Mouse (Mus musculus): ENCODE data around the gene Coq7. TPM values are rescaled to one million over a fixed set of nuclear protein-coding genes. Genes with fewer than 3 reads are reported as not detected.

Gene Coq7
- polyA plus RNA-seq, 2 experiments = 60.3 to 97.4 TPM

DNA sequence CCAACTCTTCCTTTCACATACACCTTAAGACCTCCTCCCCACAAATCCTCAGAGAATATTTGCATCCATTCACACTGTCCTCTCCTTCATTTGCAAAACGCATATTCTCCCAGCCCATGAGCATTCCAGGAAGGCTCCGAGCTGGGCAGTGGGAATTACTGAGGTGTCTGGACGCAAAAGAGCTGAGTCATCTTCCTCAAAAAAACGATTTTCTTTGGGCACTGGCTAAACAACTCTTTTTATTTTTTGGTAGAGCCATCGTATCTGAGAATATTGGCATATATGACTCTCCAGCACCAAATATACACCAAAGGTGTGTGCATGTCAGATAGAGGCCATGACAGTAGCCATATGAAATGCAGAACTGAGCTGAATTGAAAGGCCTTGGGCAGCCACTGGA, 46.2 kb downstream of the Coq7 start:
- Histone ChIP-seq H3K27ac (replicated peaks; ENCODE audit: low read depth, low read length) (no peak overlapping the region), H3K27me3 (ENCODE audit: control insufficient read depth, insufficient read depth, low read length) (peaks cover 8% of the 10 kb centered on the region; the same call in 1 of the 2 replicates), H3K9ac (ENCODE audit: low read depth, low read length, severe bottlenecking) (no peak overlapping the region), H3K4me3 (replicated peaks; ENCODE audit: low read length) (no peak overlapping the region), H3K9me3 (ENCODE audit: control insufficient read depth, low read length) (no peaks in the 10 kb centered on the region), H3K4me1 (ENCODE audit: control insufficient read depth, insufficient read depth, low read length) (peaks cover 31% of the 10 kb centered on the region), H3K4me2 (replicated peaks; ENCODE audit: low read depth, low read length, severe bottlenecking) (no peak overlapping the region), H3K36me3 (ENCODE audit: control insufficient read depth, insufficient read depth, low read length) (peaks cover 43% of the 10 kb centered on the region)
- ATAC-seq (ENCODE audit: low FRiP score, low read depth) = no peak
- no peak for DNase-seq (ENCODE audit: low spot score)
- no peak for TF ChIP-seq POLR2A (IDR thresholded peaks at IDR 0.05; ENCODE audit: borderline replicate concordance, extremely low read depth, insufficient read depth, insufficient read length)
- WGBS = 60% methylated on average over 5 of the region's 5 CpGs

DNA sequence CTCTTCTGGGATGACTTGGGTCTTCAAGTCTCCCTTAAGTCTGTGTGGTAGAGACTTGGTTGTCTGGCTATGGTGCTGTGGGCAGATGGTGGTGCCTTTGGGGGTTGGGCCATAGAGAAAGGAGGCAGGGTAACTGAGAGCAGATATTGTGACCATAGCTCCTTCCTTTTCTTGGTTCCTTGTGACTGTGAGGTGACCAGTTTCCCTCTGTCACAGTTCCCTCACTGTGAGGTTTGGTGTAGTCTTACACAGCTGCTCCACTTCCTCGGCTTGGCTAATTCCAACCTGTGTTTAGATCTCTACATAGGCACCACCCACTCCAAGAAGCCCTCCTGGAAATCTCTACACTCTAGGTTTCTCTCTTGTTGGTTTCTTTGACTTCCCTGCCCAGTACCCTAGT, 49.2 kb downstream of the Coq7 start:
- Histone ChIP-seq H3K4me3 (replicated peaks; ENCODE audit: low read length) (no peak overlapping the region), H3K9ac (ENCODE audit: low read depth, low read length, severe bottlenecking) (no peak overlapping the region), H3K9me3 (ENCODE audit: control insufficient read depth, low read length) (no peaks in the 10 kb centered on the region), H3K4me2 (replicated peaks; ENCODE audit: low read depth, low read length, severe bottlenecking) (no peak overlapping the region), H3K27ac (replicated peaks; ENCODE audit: low read depth, low read length) (no peak overlapping the region), H3K36me3 (ENCODE audit: control insufficient read depth, insufficient read depth, low read length) (peaks cover 27% of the 10 kb centered on the region; the same call in 1 of the 2 replicates), H3K4me1 (ENCODE audit: control insufficient read depth, insufficient read depth, low read length) (peaks cover 21% of the 10 kb centered on the region), H3K27me3 (ENCODE audit: control insufficient read depth, insufficient read depth, low read length) (no peaks in the 10 kb centered on the region)
- TF ChIP-seq POLR2A (IDR thresholded peaks at IDR 0.05; ENCODE audit: borderline replicate concordance, extremely low read depth, insufficient read depth, insufficient read length) = no peak
- 89% methylated on average over 1 of the region's 1 CpGs for WGBS
- DNase-seq (ENCODE audit: low spot score) = no peak
- ATAC-seq (ENCODE audit: low FRiP score, low read depth) = no peak

DNA sequence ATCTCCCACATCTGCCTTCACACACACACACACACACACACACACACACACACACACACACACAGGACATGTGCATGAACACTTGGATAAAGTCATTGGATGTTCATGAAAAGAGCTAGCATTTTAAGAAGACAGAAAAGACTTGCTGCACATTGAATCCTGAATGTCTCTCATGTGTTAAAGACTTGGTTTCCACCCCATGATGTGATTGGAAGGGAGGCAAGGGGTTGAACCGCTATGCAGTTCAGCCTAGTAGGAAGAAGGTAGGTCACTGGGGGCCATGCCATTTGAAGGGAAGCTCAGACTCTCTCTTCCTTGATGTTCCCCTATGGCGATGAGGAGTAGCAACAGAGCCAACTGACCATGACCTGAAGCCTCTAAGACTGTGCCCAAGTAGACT, 51.2 kb downstream of the Coq7 start:
- TF ChIP-seq POLR2A (IDR thresholded peaks at IDR 0.05; ENCODE audit: borderline replicate concordance, extremely low read depth, insufficient read depth, insufficient read length) = no peak
- Histone ChIP-seq H3K9me3 (ENCODE audit: control insufficient read depth, low read length) (no peaks in the 10 kb centered on the region), H3K4me1 (ENCODE audit: control insufficient read depth, insufficient read depth, low read length) (peaks cover 10% of the 10 kb centered on the region; the same call in 1 of the 2 replicates), H3K27ac (replicated peaks; ENCODE audit: low read depth, low read length) (no peak overlapping the region), H3K9ac (ENCODE audit: low read depth, low read length, severe bottlenecking) (no peak overlapping the region), H3K4me3 (replicated peaks; ENCODE audit: low read length) (no peak overlapping the region), H3K4me2 (replicated peaks; ENCODE audit: low read depth, low read length, severe bottlenecking) (no peak overlapping the region), H3K27me3 (ENCODE audit: control insufficient read depth, insufficient read depth, low read length) (no peaks in the 10 kb centered on the region), H3K36me3 (ENCODE audit: control insufficient read depth, insufficient read depth, low read length) (peaks cover 18% of the 10 kb centered on the region; the same call in 1 of the 2 replicates)
- 87% methylated on average over 2 of the region's 2 CpGs for WGBS
- DNase-seq (ENCODE audit: low spot score) (no peak), ATAC-seq (ENCODE audit: low FRiP score, low read depth) (no peak)

DNA sequence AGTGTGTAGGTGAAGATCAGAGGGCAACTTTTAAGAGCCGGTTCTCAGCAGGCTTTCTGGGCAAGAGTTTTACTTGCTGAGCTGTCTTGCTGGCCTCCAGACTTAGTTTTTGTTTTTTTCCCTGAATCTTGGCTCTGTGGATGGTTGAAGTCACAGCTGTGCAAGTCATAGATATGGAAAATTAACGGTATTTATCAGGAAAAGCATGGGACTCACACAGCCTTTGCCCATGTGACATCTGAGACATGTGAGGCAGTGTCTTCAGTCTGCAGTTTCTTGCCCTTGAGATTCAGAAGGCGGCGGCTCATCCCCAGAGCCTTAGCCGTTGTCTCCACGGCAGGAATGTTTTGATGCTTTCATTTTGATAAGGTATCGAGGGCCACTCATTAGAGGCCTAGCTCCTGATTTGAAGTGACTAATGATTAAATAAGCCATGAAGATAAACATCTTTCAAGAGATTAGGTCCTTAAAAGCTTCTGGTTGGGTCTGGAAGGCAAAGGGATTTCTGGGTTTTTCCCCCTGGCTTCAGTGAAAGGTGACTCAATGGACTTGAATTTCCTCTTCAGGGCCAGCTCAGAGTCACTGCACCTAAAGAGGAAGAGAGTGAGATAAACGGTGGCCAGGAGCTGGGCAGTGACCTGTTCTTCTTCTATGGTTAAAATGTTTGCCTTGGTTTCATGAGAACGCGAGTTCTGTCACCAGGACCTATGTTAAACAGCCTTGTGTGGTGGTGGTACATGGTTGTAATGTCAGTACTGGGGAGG, 51.9 kb downstream of the Coq7 start:
- H3K36me3 ChIP-seq (ENCODE audit: control insufficient read depth, insufficient read depth, low read length) = peaks cover 16% of the 10 kb centered on the region; the same call in 1 of the 2 replicates
- no peak overlapping the region for H3K4me3 ChIP-seq (replicated peaks; ENCODE audit: low read length)
- H3K4me1 ChIP-seq (ENCODE audit: control insufficient read depth, insufficient read depth, low read length) = 0 out of 2 replicates have a peak, but pooled peaks cover 7% of the 10 kb centered on the region
- no peak overlapping the region for H3K4me2 ChIP-seq (replicated peaks; ENCODE audit: low read depth, low read length, severe bottlenecking)
- no peak overlapping the region for H3K9ac ChIP-seq (ENCODE audit: low read depth, low read length, severe bottlenecking)
- DNase-seq (ENCODE audit: low spot score) (no peak), ATAC-seq (ENCODE audit: low FRiP score, low read depth) (no peak)
- no peak overlapping the region for H3K27ac ChIP-seq (replicated peaks; ENCODE audit: low read depth, low read length)
- TF ChIP-seq POLR2A (IDR thresholded peaks at IDR 0.05; ENCODE audit: borderline replicate concordance, extremely low read depth, insufficient read depth, insufficient read length) = no peak
- no peaks in the 10 kb centered on the region for H3K9me3 ChIP-seq (ENCODE audit: control insufficient read depth, low read length)
- H3K27me3 ChIP-seq (ENCODE audit: control insufficient read depth, insufficient read depth, low read length) = no peaks in the 10 kb centered on the region
- 84% methylated on average over 10 of the region's 10 CpGs for WGBS

DNA sequence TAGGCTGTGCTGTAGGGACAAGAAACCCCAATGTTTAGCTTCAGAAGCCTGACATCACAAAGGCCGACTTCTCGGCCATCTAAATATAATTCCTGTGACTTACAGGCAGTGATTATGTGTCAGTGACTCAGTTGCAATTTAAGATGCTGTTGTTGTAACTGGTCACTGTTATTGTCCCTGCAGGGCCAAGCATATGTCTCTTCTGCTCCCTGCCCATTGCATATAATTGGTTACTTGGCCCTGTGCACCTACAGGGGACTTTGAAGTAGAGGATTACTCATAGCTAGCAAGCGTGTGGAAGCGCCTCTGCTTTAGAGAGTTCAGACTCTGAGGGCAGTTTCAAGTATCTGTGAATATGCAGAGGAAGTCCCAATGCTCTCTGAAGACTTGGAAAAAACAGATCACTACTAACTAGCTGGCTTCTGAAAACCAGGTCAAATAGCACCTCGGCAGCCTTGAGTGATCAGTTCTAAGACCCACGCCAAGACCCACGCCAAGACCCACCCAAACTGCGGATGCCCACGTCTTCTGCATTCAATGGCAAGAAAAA, 52.9 kb downstream of the Coq7 start:
- Histone ChIP-seq H3K27ac (replicated peaks; ENCODE audit: low read depth, low read length) (no peak overlapping the region), H3K4me3 (replicated peaks; ENCODE audit: low read length) (no peak overlapping the region), H3K4me2 (replicated peaks; ENCODE audit: low read depth, low read length, severe bottlenecking) (no peak overlapping the region), H3K36me3 (ENCODE audit: control insufficient read depth, insufficient read depth, low read length) (peaks cover 7% of the 10 kb centered on the region; the same call in 1 of the 2 replicates), H3K4me1 (ENCODE audit: control insufficient read depth, insufficient read depth, low read length) (0 out of 2 replicates have a peak, but pooled peaks cover 7% of the 10 kb centered on the region), H3K27me3 (ENCODE audit: control insufficient read depth, insufficient read depth, low read length) (no peaks in the 10 kb centered on the region), H3K9ac (ENCODE audit: low read depth, low read length, severe bottlenecking) (no peak overlapping the region), H3K9me3 (ENCODE audit: control insufficient read depth, low read length) (no peaks in the 10 kb centered on the region)
- 88% methylated on average over 9 of the region's 9 CpGs for WGBS
- ATAC-seq (ENCODE audit: low FRiP score, low read depth) (no peak), DNase-seq (ENCODE audit: low spot score) (no peak)
- no peak for TF ChIP-seq POLR2A (IDR thresholded peaks at IDR 0.05; ENCODE audit: borderline replicate concordance, extremely low read depth, insufficient read depth, insufficient read length)

Data from limb, embryonic 14.5 days (tissue).